Mouse (Mus musculus) bone marrow macrophage, adult 2 months (primary cell): Measurements from ENCODE around the gene 2310002L09Rik.

Experiments
- CTCF ChIP-seq: IDR thresholded peaks from 2 replicates; pipeline ENCODE4 v1.5.1; 2012; ENCODE audit warnings: low read depth, mild to moderate bottlenecking, low read length, moderate library complexity
- POLR2A ChIP-seq: IDR thresholded peaks from 2 replicates; pipeline ENCODE4 v1.6.1; 2012; ENCODE audit warnings: mild to moderate bottlenecking, low read depth, low read length, borderline replicate concordance

- TF ChIP-seq CTCF (no peak), POLR2A (no peak)
These were observed at the start of gene 2310002L09Rik for GRCm38 (mm10) chr4:73950375-73950896.
